Mouse (Mus musculus): ENCODE measurements around the gene Trim45. TPM values are rescaled to one million over a fixed set of nuclear protein-coding genes. Genes with fewer than 3 reads are reported as not detected.

Trim45 gene
- polyA plus RNA-seq, 1 experiment: 0.02 TPM

DNA sequence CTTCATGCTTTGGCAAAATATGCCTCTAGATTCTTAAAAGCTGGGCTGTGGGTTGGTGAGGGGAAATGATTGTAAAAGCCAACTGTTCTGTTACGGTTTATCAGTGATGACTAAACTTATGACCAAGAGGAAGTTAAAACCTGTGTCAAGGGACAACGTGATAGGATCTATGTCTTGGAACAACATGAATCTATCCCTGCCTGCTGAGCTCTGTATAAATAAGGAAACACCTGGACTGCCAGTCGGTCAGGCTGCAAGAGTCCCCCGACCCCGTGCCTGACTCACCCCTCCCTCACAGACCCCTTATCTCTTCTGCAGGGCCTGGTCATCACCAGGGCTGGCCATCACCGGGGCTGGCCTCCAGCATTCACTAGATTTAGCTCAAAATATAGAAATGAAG, 15.9 kb upstream of the Trim45 start:
- no peaks in the 10 kb centered on the region for H3K4me1 ChIP-seq (ENCODE audit: control insufficient read depth)
- TF ChIP-seq GATA1 (IDR thresholded peaks at IDR 0.05; ENCODE audit: low read length): no peak
- no peak for TF ChIP-seq TAL1 (IDR thresholded peaks at IDR 0.05; ENCODE audit: low read length)
- no peaks in the 10 kb centered on the region for H3K9me3 ChIP-seq (ENCODE audit: control insufficient read depth, low read length)
- H3K36me3 ChIP-seq (ENCODE audit: control insufficient read depth): no peaks in the 10 kb centered on the region
- H3K4me3 ChIP-seq (replicated peaks): no peak overlapping the region
- no peaks in the 10 kb centered on the region for H3K27me3 ChIP-seq (ENCODE audit: control insufficient read depth)

- Histone ChIP-seq H3K4me1 (ENCODE audit: control insufficient read depth) (no peaks in the 10 kb centered on the region), H3K27me3 (ENCODE audit: control insufficient read depth) (no peaks in the 10 kb centered on the region), H3K9me3 (ENCODE audit: control insufficient read depth, low read length) (no peaks in the 10 kb centered on the region), H3K4me3 (replicated peaks) (no peak overlapping the region), H3K36me3 (ENCODE audit: control insufficient read depth) (no peaks in the 10 kb centered on the region)
- TF ChIP-seq TAL1 (IDR thresholded peaks at IDR 0.05; ENCODE audit: low read length) (no peak), GATA1 (IDR thresholded peaks at IDR 0.05; ENCODE audit: low read length) (no peak)
Observed at GRCm38 (mm10) chr3:100906916-100907315, 15.1 kb upstream of the Trim45 start.

GRCm38 (mm10) chr3:100908594-100908993, 13.4 kb upstream of the Trim45 start:
- H3K4me3 ChIP-seq (replicated peaks): no peak overlapping the region
- no peaks in the 10 kb centered on the region for H3K4me1 ChIP-seq (ENCODE audit: control insufficient read depth)
- H3K27me3 ChIP-seq (ENCODE audit: control insufficient read depth): no peaks in the 10 kb centered on the region
- no peaks in the 10 kb centered on the region for H3K36me3 ChIP-seq (ENCODE audit: control insufficient read depth)
- H3K9me3 ChIP-seq (ENCODE audit: control insufficient read depth, low read length): no peaks in the 10 kb centered on the region
- TF ChIP-seq TAL1 (IDR thresholded peaks at IDR 0.05; ENCODE audit: low read length) (no peak), GATA1 (IDR thresholded peaks at IDR 0.05; ENCODE audit: low read length) (no peak)

DNA sequence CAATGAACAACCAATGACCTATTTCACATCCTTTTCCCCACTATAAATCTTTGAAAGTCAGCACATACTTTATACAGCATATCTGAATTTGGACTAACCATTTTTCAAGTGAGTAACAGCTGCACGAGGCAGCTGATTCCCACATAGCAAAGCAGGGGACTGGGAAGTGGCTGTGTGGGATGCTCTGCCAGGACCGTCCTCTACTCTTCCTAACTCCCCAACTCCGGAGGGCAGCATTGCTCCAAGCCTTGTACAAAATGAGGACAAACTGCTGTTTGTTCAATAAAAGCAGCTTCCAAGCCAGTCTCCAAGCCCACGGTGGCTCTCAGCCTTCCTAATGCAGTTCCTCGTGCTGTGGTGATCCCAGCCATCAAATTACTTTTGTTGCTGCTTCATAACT, 11.4 kb upstream of the Trim45 start:
- no peaks in the 10 kb centered on the region for H3K36me3 ChIP-seq (ENCODE audit: control insufficient read depth)

DNA sequence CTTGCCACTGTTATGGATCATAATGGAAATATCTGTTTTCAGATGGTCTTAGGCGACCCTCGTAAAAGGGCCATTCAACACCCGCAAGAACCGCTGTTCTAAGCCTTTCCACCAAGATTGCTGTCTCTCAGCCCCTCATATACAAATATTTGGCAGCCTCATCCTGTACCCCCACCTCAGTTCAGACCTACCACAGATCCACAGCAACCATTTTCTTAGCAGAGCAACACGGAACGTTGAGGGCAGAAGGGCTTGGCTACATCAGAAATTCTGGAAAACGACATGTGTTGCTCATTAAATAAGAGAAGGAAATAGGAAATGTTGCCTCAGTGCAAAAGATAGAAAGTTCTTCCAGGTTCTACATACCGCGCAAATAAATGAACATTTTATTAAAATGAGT, 11.0 kb upstream of the Trim45 start:
- TF ChIP-seq TAL1 (IDR thresholded peaks at IDR 0.05; ENCODE audit: low read length): no peak
- TF ChIP-seq GATA1 (IDR thresholded peaks at IDR 0.05; ENCODE audit: low read length): no peak
- H3K9me3 ChIP-seq (ENCODE audit: control insufficient read depth, low read length): no peaks in the 10 kb centered on the region
- H3K36me3 ChIP-seq (ENCODE audit: control insufficient read depth): no peaks in the 10 kb centered on the region
- no peak overlapping the region for H3K4me3 ChIP-seq (replicated peaks)
- H3K27me3 ChIP-seq (ENCODE audit: control insufficient read depth): no peaks in the 10 kb centered on the region
- H3K4me1 ChIP-seq (ENCODE audit: control insufficient read depth): no peaks in the 10 kb centered on the region

More for the DNA sequence above, 11.4 kb upstream of the Trim45 start:
- no peaks in the 10 kb centered on the region for H3K27me3 ChIP-seq (ENCODE audit: control insufficient read depth)
- no peak for TF ChIP-seq TAL1 (IDR thresholded peaks at IDR 0.05; ENCODE audit: low read length)
- TF ChIP-seq GATA1 (IDR thresholded peaks at IDR 0.05; ENCODE audit: low read length): no peak
- H3K4me1 ChIP-seq (ENCODE audit: control insufficient read depth): no peaks in the 10 kb centered on the region
- no peak overlapping the region for H3K4me3 ChIP-seq (replicated peaks)
- no peaks in the 10 kb centered on the region for H3K9me3 ChIP-seq (ENCODE audit: control insufficient read depth, low read length)

DNA sequence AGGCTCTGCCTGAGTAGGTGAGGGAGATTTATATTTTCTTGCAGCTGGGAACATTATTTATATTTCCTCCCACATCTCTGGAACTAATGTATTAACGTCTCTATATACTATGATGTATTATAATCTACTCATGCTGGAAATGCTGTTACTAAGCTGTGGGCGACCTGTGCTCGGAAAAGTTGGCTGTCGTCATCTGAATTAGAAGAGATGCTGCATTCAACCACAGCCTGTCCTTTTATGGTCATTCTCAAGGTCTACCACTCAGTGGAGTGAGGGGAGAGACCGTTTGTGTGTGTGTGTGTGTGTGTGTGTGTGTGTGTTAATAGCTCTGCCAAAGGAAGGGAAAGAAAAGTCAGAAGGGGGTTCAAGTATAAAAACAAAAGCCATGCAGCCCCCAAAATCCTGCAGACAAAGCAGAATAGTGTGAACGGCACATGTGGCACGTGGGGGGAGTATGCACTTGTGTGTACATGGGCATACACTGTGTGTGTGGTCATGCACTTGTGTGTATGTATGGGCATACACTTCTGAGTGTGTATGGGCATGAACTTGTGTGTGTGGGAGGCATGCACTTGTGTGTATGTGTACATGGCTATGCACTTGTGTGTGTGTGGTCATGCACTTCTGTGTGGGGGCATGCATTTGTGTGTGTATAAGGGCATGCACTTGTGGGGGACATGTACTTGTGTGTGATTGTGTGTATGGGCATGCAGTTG, 10.3 kb upstream of the Trim45 start:
- H3K4me1 ChIP-seq (ENCODE audit: control insufficient read depth): no peaks in the 10 kb centered on the region
- H3K27me3 ChIP-seq (ENCODE audit: control insufficient read depth): no peaks in the 10 kb centered on the region
- no peaks in the 10 kb centered on the region for H3K9me3 ChIP-seq (ENCODE audit: control insufficient read depth, low read length)
- TF ChIP-seq TAL1 (IDR thresholded peaks at IDR 0.05; ENCODE audit: low read length) (no peak), GATA1 (IDR thresholded peaks at IDR 0.05; ENCODE audit: low read length) (no peak)
- H3K4me3 ChIP-seq (replicated peaks): no peak overlapping the region
- H3K36me3 ChIP-seq (ENCODE audit: control insufficient read depth): no peaks in the 10 kb centered on the region

- peaks cover 15% of the 10 kb centered on the region for H3K4me1 ChIP-seq (ENCODE audit: control insufficient read depth)
- H3K9me3 ChIP-seq (ENCODE audit: control insufficient read depth, low read length): no peaks in the 10 kb centered on the region
- H3K36me3 ChIP-seq (ENCODE audit: control insufficient read depth): no peaks in the 10 kb centered on the region
- TF ChIP-seq GATA1 (IDR thresholded peaks at IDR 0.05; ENCODE audit: low read length): no peak
- TF ChIP-seq TAL1 (IDR thresholded peaks at IDR 0.05; ENCODE audit: low read length): no peak
- H3K27me3 ChIP-seq (ENCODE audit: control insufficient read depth): peaks cover 7% of the 10 kb centered on the region
- H3K4me3 ChIP-seq (replicated peaks): no peak overlapping the region
Observed at GRCm38 (mm10) chr3:100916844-100917243, 5.2 kb upstream of the Trim45 start.

DNA sequence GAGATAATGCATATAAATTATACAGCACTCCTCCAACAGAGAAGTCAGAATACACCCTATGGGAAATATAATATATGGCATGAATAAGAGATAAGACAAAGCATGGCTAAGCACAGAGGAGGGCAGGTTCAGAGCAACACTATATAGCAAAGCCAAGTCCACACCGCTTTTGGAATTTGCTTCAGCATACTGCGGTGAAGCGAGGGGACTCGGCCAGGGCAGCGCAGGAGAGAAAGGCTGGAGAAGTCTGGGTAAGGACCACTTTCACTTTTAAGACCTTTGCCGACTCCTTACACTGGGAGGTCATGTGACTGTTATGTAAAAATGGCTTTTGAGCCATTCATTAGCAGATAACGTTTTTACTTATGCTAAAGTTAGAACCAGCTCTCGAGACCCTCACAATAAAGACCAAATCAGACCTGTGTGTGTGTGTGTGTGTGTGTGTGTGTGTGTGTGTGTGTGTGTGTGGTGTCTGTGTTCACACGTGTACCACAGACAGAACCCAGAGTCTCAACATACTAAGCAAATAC, 1.3 kb upstream of the Trim45 start:
- peaks cover 25% of the 10 kb centered on the region for H3K4me1 ChIP-seq (ENCODE audit: control insufficient read depth)
- no peaks in the 10 kb centered on the region for H3K9me3 ChIP-seq (ENCODE audit: control insufficient read depth, low read length)
- H3K4me3 ChIP-seq (replicated peaks): peak overlapping the region; percentile 61
- H3K36me3 ChIP-seq (ENCODE audit: control insufficient read depth): no peaks in the 10 kb centered on the region
- H3K27me3 ChIP-seq (ENCODE audit: control insufficient read depth): peaks cover 7% of the 10 kb centered on the region
- no peak for TF ChIP-seq GATA1 (IDR thresholded peaks at IDR 0.05; ENCODE audit: low read length)
- TF ChIP-seq TAL1 (IDR thresholded peaks at IDR 0.05; ENCODE audit: low read length): no peak

DNA sequence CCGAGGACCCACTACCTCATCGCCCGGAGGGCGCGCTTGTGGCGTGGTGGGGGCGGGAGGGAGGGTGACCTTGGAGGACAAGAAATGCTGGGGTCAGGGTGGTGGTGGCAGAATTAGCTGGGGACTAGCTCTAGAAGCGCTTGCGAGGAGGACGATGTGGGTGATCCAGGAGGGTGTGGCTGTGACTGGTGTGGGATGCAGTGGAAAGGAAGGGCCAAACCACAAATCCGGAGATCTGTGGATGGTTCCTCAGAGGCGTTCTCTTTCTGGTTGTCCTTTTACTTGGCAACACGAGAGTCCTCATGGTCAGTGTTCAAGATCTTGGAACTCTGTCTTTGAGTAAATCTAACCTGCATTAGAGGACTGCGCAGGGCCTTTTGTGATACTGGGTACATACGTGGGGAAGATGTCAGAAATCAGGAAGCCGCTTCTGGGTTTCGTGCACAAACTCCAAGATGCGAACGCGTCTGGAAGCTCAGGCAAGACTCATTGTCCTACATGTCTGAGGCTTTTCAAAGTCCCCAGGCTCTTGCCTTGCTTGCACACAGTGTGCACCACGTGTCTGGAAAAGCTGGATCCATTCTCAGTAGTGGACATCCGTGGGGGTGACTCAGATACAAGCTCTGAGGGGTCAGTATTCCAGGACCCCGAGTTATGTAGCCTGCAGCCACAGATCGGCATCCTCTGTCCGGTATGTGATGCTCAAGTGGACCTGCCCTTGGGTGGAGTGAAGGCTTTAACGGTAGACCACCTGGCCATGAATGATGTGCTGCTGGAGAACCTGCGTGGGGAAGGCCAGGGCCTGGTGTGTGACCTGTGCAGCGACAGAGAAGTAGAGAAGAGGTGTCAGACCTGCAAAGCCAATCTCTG, 739 bp downstream of the Trim45 start:
- TF ChIP-seq TAL1 (IDR thresholded peaks at IDR 0.05; ENCODE audit: low read length) (no peak), GATA1 (IDR thresholded peaks at IDR 0.05; ENCODE audit: low read length) (no peak)
- peaks cover 24% of the 10 kb centered on the region for H3K4me1 ChIP-seq (ENCODE audit: control insufficient read depth)
- peak overlapping the region; percentile 61 for H3K4me3 ChIP-seq (replicated peaks)
- no peaks in the 10 kb centered on the region for H3K36me3 ChIP-seq (ENCODE audit: control insufficient read depth)
- H3K27me3 ChIP-seq (ENCODE audit: control insufficient read depth): peaks cover 4% of the 10 kb centered on the region
- no peaks in the 10 kb centered on the region for H3K9me3 ChIP-seq (ENCODE audit: control insufficient read depth, low read length)
